Mouse (Mus musculus) liver, postnatal 0 days (tissue): ENCODE data around the gene Aff3. TPM values are rescaled to one million over a fixed set of nuclear protein-coding genes. Genes with fewer than 3 reads are reported as not detected.

ENCODE experiments used
- ATAC-seq: fragments of 200-750 bp; cut with Nextera tagmentation; 2 replicates; pipeline ENCODE4 v1.8.0; 2017; ENCODE audit warnings: mild to moderate bottlenecking, moderate library complexity
- DNase-seq: peaks from one replicate; pipeline ENCODE4 v3.0.0-alpha.2; 2016
- H3K27ac ChIP-seq: fragments of 300-500 bp; sonication (generic); 2 replicates; pipeline ENCODE4 v1.5.1; 2014; ENCODE audit warnings: antibody characterized with exemption, moderate library complexity, mild to moderate bottlenecking, low read depth
- H3K27me3 ChIP-seq: fragments of 300-500 bp; sonication (generic); 2 replicates; pipeline ENCODE4 v1.6.1; 2014; ENCODE audit warnings: low read length, control low read depth, mixed read lengths; ENCODE audit not compliant: insufficient read depth
- H3K36me3 ChIP-seq: fragments of 300-500 bp; sonication (generic); replicated peaks from 2 replicates; pipeline ENCODE4 v1.6.1; 2014; ENCODE audit warnings: mild to moderate bottlenecking, control low read depth, low read length, moderate library complexity, mixed read lengths; ENCODE audit not compliant: insufficient read depth
- H3K4me1 ChIP-seq: fragments of 300-500 bp; sonication (generic); 2 replicates; pipeline ENCODE4 v1.6.1; 2014; ENCODE audit warnings: antibody characterized with exemption, mild to moderate bottlenecking, control low read depth; ENCODE audit not compliant: insufficient read depth
- H3K4me2 ChIP-seq: fragments of 300-500 bp; sonication (generic); 2 replicates; pipeline ENCODE4 v1.6.1; 2014; ENCODE audit warnings: low read depth, mild to moderate bottlenecking, low read length, moderate library complexity, mixed read lengths
- H3K4me3 ChIP-seq: fragments of 300-500 bp; sonication (generic); 2 replicates; pipeline ENCODE4 v1.5.1; 2014; ENCODE audit warnings: low read depth, low read length
- H3K9ac ChIP-seq: fragments of 300-500 bp; sonication (generic); replicated peaks from 2 replicates; pipeline ENCODE4 v1.6.1; 2014; ENCODE audit warnings: mild to moderate bottlenecking, moderate library complexity
- H3K9me3 ChIP-seq: fragments of 300-500 bp; sonication (generic); 2 replicates; pipeline ENCODE4 v1.6.1; 2016; ENCODE audit warnings: mild to moderate bottlenecking, control low read depth, low read length, mixed read lengths
- CTCF ChIP-seq: sonication (generic); IDR thresholded peaks from 2 replicates; pipeline ENCODE4 v1.5.1; 2016; ENCODE audit warnings: antibody characterized with exemption, low read depth
- EP300 ChIP-seq: IDR thresholded peaks from 2 replicates; pipeline ENCODE4 v1.6.1; 2016; ENCODE audit warnings: antibody characterized with exemption, low read depth, mild to moderate bottlenecking
- WGBS: fragments of 180-500 bp; shearing (Covaris S2); extraction: QIAGEN DNeasy Blood & Tissue Kit; methylation state at CpG from one replicate; pipeline ENCODE4 v1.1.7; 2014; ENCODE audit not compliant: insufficient replicate concordance; 5-methylcytosine and 5-hydroxymethylcytosine counted together
- polyA plus RNA-seq: library from polyadenylated mRNA; unstranded; fragments of >200 nt; fragmentation: Nextera tagmentation; extraction: Ambion mirVana; gene quantifications from 2 replicates; pipeline ENCODE4 v1.2.1, GENCODE M21; 2015

The Aff3 gene
- polyA plus RNA-seq, 1 experiment from 2014 or later: 1.1 TPM

GRCm38 (mm10) chr1:38418181-38419032, 246.3 kb downstream of the Aff3 start:
- Histone ChIP-seq H3K4me3 (no peak overlapping the region), H3K9me3 (no peaks in the 10 kb centered on the region), H3K9ac (no peak overlapping the region), H3K4me1 (no peaks in the 10 kb centered on the region), H3K4me2 (no peak overlapping the region), H3K27ac (no peak overlapping the region), H3K27me3 (peaks cover 4% of the 10 kb centered on the region; the same call in 1 of the 2 replicates), H3K36me3 (no peaks in the 10 kb centered on the region)
- WGBS: 77% methylated on average over 12 of the region's 12 CpGs
- TF ChIP-seq CTCF (no peak), EP300 (no peak)
- no peak for DNase-seq
- ATAC-seq: no peak

GRCm38 (mm10) chr1:38417196-38417595, 247.6 kb downstream of the Aff3 start:
- Histone ChIP-seq H3K4me3 (no peak overlapping the region), H3K36me3 (no peaks in the 10 kb centered on the region), H3K4me1 (no peaks in the 10 kb centered on the region), H3K27me3 (no peaks in the 10 kb centered on the region; the same call in 1 of the 2 replicates), H3K9me3 (no peaks in the 10 kb centered on the region), H3K9ac (no peak overlapping the region), H3K27ac (no peak overlapping the region), H3K4me2 (no peak overlapping the region)
- TF ChIP-seq CTCF (no peak), EP300 (no peak)
- 79% methylated on average over 12 of the region's 12 CpGs for WGBS
- no peak for DNase-seq
- no peak for ATAC-seq

GRCm38 (mm10) chr1:38415511-38415910, 249.2 kb downstream of the Aff3 start:
- H3K36me3 ChIP-seq: no peaks in the 10 kb centered on the region
- H3K4me3 ChIP-seq: no peak overlapping the region
- no peak for DNase-seq
- H3K9me3 ChIP-seq: no peaks in the 10 kb centered on the region
- TF ChIP-seq CTCF (no peak), EP300 (no peak)
- H3K27ac ChIP-seq: no peak overlapping the region
- no peaks in the 10 kb centered on the region for H3K27me3 ChIP-seq
- H3K4me1 ChIP-seq: no peaks in the 10 kb centered on the region
- H3K9ac ChIP-seq: no peak overlapping the region
- H3K4me2 ChIP-seq: no peak overlapping the region
- ATAC-seq: no peak
- 74% methylated on average over 6 of the region's 6 CpGs for WGBS

GRCm38 (mm10) chr1:38411106-38411505, 253.6 kb downstream of the Aff3 start:
- no peaks in the 10 kb centered on the region for H3K36me3 ChIP-seq
- no peak overlapping the region for H3K9ac ChIP-seq
- no peak overlapping the region for H3K4me3 ChIP-seq
- WGBS: 69% methylated on average over 4 of the region's 4 CpGs
- H3K9me3 ChIP-seq: no peaks in the 10 kb centered on the region
- no peak for ATAC-seq
- H3K27me3 ChIP-seq: no peaks in the 10 kb centered on the region
- DNase-seq: no peak
- H3K4me2 ChIP-seq: no peak overlapping the region
- no peak overlapping the region for H3K27ac ChIP-seq
- no peak for TF ChIP-seq EP300
- TF ChIP-seq CTCF: no peak
- no peaks in the 10 kb centered on the region for H3K4me1 ChIP-seq

GRCm38 (mm10) chr1:38410457-38410856, 254.3 kb downstream of the Aff3 start:
- no peak for DNase-seq
- H3K4me3 ChIP-seq: no peak overlapping the region
- H3K9me3 ChIP-seq: no peaks in the 10 kb centered on the region
- no peak overlapping the region for H3K9ac ChIP-seq
- no peak overlapping the region for H3K4me2 ChIP-seq
- H3K36me3 ChIP-seq: no peaks in the 10 kb centered on the region
- H3K27ac ChIP-seq: no peak overlapping the region
- no peaks in the 10 kb centered on the region for H3K27me3 ChIP-seq
- 75% methylated on average over 4 of the region's 4 CpGs for WGBS
- no peaks in the 10 kb centered on the region for H3K4me1 ChIP-seq
- no peak for ATAC-seq
- no peak for TF ChIP-seq CTCF
- TF ChIP-seq EP300: no peak

GRCm38 (mm10) chr1:38408241-38408640, 256.5 kb downstream of the Aff3 start:
- Histone ChIP-seq H3K27me3 (no peaks in the 10 kb centered on the region), H3K36me3 (no peaks in the 10 kb centered on the region), H3K4me2 (no peak overlapping the region), H3K27ac (no peak overlapping the region), H3K4me3 (no peak overlapping the region), H3K9ac (no peak overlapping the region), H3K9me3 (no peaks in the 10 kb centered on the region), H3K4me1 (no peaks in the 10 kb centered on the region)
- TF ChIP-seq EP300: no peak
- TF ChIP-seq CTCF: no peak
- DNase-seq (no peak), ATAC-seq (no peak)
- WGBS: 41% methylated on average over 3 of the region's 3 CpGs

- H3K36me3 ChIP-seq: no peaks in the 10 kb centered on the region
- no peaks in the 10 kb centered on the region for H3K4me1 ChIP-seq
- H3K4me2 ChIP-seq: no peak overlapping the region
- ATAC-seq (no peak), DNase-seq (no peak)
- 75% methylated on average over 5 of the region's 5 CpGs for WGBS
- H3K27me3 ChIP-seq: no peaks in the 10 kb centered on the region
- no peak for TF ChIP-seq CTCF
- TF ChIP-seq EP300: no peak
- H3K9ac ChIP-seq: no peak overlapping the region
- no peaks in the 10 kb centered on the region for H3K9me3 ChIP-seq
- no peak overlapping the region for H3K27ac ChIP-seq
- H3K4me3 ChIP-seq: no peak overlapping the region
These were observed 261.0 kb downstream of the Aff3 start for GRCm38 (mm10) chr1:38403781-38404180.
